Mouse (Mus musculus) hindbrain, embryonic 12.5 days (tissue): ENCODE results near the gene Ppp1r3a. TPM values are rescaled to one million over a fixed set of nuclear protein-coding genes. Genes with fewer than 3 reads are reported as not detected.
"Not testable (repeated sequence)": the region's sequence is repeated elsewhere in the genome, so short reads cannot be mapped to it uniquely, and the experiment has no call there.

ENCODE experiments used
- ATAC-seq: fragments of 200-750 bp; cut with Nextera tagmentation; 2 replicates; pipeline ENCODE4 v1.8.0; 2017; ENCODE audit warnings: moderate TSS enrichment; ENCODE audit not compliant: low FRiP score
- H3K27ac ChIP-seq: fragments of 300-500 bp; sonication (generic); 2 replicates; pipeline ENCODE4 v1.5.1; 2016; ENCODE audit warnings: mild to moderate bottlenecking
- H3K27me3 ChIP-seq: fragments of 300-500 bp; sonication (generic); 2 replicates; pipeline ENCODE4 v1.6.1; 2016; ENCODE audit warnings: mild to moderate bottlenecking
- H3K36me3 ChIP-seq: fragments of 300-500 bp; sonication (generic); 2 replicates; pipeline ENCODE4 v1.6.1; 2016; ENCODE audit warnings: mild to moderate bottlenecking
- H3K4me1 ChIP-seq: fragments of 300-500 bp; sonication (generic); 2 replicates; pipeline ENCODE4 v1.6.1; 2016
- H3K4me2 ChIP-seq: fragments of 300-500 bp; sonication (generic); replicated peaks from 2 replicates; pipeline ENCODE4 v1.6.1; 2016; ENCODE audit warnings: mild to moderate bottlenecking
- H3K4me3 ChIP-seq: fragments of 300-500 bp; sonication (generic); 2 replicates; pipeline ENCODE4 v1.5.1; 2016; ENCODE audit warnings: mild to moderate bottlenecking
- H3K9ac ChIP-seq: fragments of 300-500 bp; sonication (generic); 2 replicates; pipeline ENCODE4 v1.6.1; 2016; ENCODE audit warnings: mild to moderate bottlenecking, moderate library complexity
- H3K9me3 ChIP-seq: fragments of 300-500 bp; sonication (generic); replicated peaks from 2 replicates; pipeline ENCODE4 v1.6.1; 2016; ENCODE audit warnings: mild to moderate bottlenecking
- WGBS: fragments of 180-500 bp; shearing (Covaris S2); methylation state at CpG from one replicate; pipeline ENCODE4 v1.1.7; 2016; 5-methylcytosine and 5-hydroxymethylcytosine counted together
- polyA plus RNA-seq: library from polyadenylated mRNA; unstranded; fragments of >200 nt; fragmentation: Nextera tagmentation; extraction: Ambion mirVana; gene quantifications from 2 replicates; pipeline ENCODE4 v1.2.1, GENCODE M21; 2016

The Ppp1r3a gene
- polyA plus RNA-seq, 1 experiment from 2014 or later, result not detected

GRCm38 (mm10) chr6:14715129-14715989, 39.7 kb downstream of the Ppp1r3a start:
- no peak overlapping the region for H3K9ac ChIP-seq
- H3K36me3 ChIP-seq, result no peaks in the 10 kb centered on the region
- 90% methylated on average over 4 of the region's 4 CpGs for WGBS
- H3K27me3 ChIP-seq, result no peaks in the 10 kb centered on the region
- H3K4me1 ChIP-seq, result no peaks in the 10 kb centered on the region
- H3K4me3 ChIP-seq, result no peak overlapping the region
- ATAC-seq, result no peak
- no peaks in the 10 kb centered on the region for H3K9me3 ChIP-seq
- no peak overlapping the region for H3K4me2 ChIP-seq
- H3K27ac ChIP-seq, result no peak overlapping the region

DNA sequence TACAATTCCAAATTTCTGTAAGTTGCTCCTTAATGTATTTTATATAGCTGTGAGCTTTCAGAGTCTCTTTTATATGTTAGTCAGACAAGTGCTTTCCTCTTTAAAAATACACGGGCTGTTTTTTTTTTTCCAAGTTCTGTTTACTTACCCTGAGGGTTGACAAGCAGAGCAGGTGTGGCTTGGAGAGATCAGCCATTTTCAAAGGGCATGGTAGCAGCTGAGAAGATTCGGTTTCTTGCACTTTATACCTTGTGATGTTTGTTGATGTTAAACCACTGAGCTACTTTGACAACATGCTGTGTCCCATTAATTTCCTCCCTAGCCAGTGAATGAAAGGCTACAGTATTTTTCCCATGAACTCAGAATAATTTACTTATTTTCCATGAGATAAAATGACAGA, 42.9 kb downstream of the Ppp1r3a start:
- no peak for ATAC-seq
- Histone ChIP-seq H3K27ac (no peak overlapping the region), H3K4me1 (no peaks in the 10 kb centered on the region), H3K4me3 (no peak overlapping the region), H3K9ac (no peak overlapping the region), H3K4me2 (no peak overlapping the region), H3K27me3 (no peaks in the 10 kb centered on the region), H3K9me3 (no peaks in the 10 kb centered on the region), H3K36me3 (no peaks in the 10 kb centered on the region)
- WGBS, result 57% methylated on average over 2 of the region's 2 CpGs

DNA sequence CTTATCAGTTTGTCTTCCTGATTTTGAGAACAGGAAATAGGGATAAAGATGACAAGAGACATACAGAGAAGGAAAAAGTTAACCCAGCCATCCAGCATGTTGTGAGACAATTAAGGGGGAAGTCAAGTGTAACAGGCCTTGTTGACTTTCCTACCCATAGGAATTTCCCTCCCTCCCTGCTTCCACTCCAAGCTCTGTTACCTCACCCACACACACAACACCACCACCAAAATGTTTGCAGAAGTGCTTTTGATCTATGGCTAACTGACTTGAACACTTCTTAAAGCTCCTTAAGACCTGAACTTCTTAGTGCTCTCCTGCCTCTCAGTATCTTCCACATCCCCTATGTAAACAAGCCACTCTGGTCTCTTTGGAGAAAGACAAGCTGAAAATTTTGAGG, 55.0 kb downstream of the Ppp1r3a start:
- H3K27me3 ChIP-seq, result no peaks in the 10 kb centered on the region
- H3K4me2 ChIP-seq, result no peak overlapping the region
- H3K4me1 ChIP-seq, result no peaks in the 10 kb centered on the region
- no peak overlapping the region for H3K9ac ChIP-seq
- no peaks in the 10 kb centered on the region for H3K9me3 ChIP-seq
- H3K4me3 ChIP-seq, result no peak overlapping the region
- H3K36me3 ChIP-seq, result no peaks in the 10 kb centered on the region
- H3K27ac ChIP-seq, result no peak overlapping the region
- ATAC-seq, result no peak

- not testable (repeated sequence) for H3K27me3 ChIP-seq, H3K9ac ChIP-seq, H3K9me3 ChIP-seq, H3K27ac ChIP-seq, ATAC-seq, H3K4me1 ChIP-seq, H3K36me3 ChIP-seq, H3K4me2 ChIP-seq, H3K4me3 ChIP-seq
- 92% methylated on average over 20 of the region's 20 CpGs for WGBS
Measured at GRCm38 (mm10) chr6:14679231-14679887, 75.7 kb downstream of the Ppp1r3a start.

DNA sequence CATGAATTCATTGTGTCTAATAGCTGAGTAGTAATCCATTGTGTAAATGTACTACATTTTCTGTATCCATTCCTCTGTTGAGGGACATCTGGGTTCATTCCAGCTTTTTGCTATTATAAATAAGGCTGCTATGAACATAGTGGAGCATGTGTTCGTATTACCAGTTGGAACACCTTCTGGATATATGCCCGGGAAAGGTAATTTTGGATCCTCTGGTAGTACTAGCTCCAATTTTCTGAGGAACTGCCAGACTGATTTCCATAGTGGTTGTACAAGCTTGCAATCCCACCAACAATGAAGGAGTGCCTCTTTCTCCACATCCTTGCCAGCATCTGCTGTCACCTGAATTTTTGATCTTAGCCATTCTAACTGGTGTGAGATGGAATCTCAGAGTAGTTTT, 86.1 kb downstream of the Ppp1r3a start:
- not testable (repeated sequence) for H3K9ac ChIP-seq, H3K4me1 ChIP-seq, H3K4me3 ChIP-seq, ATAC-seq, H3K36me3 ChIP-seq, H3K27ac ChIP-seq, H3K4me2 ChIP-seq, H3K27me3 ChIP-seq
- peaks cover 12% of the 10 kb centered on the region; the same call in 1 of the 2 replicates for H3K9me3 ChIP-seq
- 88% methylated on average over 2 of the region's 2 CpGs for WGBS

DNA sequence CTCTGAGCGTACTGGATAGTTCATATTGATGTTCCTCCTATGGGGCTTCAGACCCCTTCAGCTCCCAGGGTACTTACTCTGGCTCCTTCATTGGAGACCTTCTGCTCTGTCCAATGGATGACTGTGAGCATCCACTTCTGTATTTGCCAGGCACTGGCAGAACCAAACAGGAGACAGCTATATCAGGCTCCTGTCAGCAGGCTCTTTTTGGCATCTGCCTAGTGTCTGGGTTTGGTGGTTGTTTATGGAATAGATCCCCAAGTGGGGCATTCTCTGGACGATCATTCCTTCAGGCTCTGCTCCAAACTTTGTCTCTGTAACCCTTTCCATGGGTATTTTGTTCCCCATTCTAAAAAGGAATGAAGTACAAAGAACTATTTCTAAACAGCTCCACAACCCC, 87.4 kb downstream of the Ppp1r3a start:
- H3K4me1 ChIP-seq, H3K9ac ChIP-seq, H3K9me3 ChIP-seq, H3K4me2 ChIP-seq, ATAC-seq, H3K4me3 ChIP-seq, H3K27me3 ChIP-seq, H3K27ac ChIP-seq, H3K36me3 ChIP-seq: not testable (repeated sequence)
- WGBS, result 86% methylated on average over 2 of the region's 2 CpGs

Other genes with a start within 250 kb of the Ppp1r3a start
- 46.4 and 48.4 TPM in 2 replicates for gene Foxp2, start 146.1 kb upstream of the Ppp1r3a start, polyA plus RNA-seq